Mouse (Mus musculus) urinary bladder, postnatal 10 days (tissue): ENCODE data around the gene 2610507B11Rik.
A peak's percentile ranks its signal among the peaks of the same experiment; 100 is the strongest.
"Not testable (repeated sequence)": the region's sequence is repeated elsewhere in the genome, so short reads cannot be mapped to it uniquely, and the experiment has no call there.

Source experiments
- DNase-seq: peaks from one replicate; pipeline ENCODE4 v3.0.0; 2022; ENCODE audit warnings: low spot score

The 2610507B11Rik gene

GRCm38 (mm10) chr11:78261380-78262352 is at the start of gene 2610507B11Rik:
2610507B11Rik (plus strand) TSS chr11:78261752.
- DNase-seq, result peak; percentile 69

DNA sequence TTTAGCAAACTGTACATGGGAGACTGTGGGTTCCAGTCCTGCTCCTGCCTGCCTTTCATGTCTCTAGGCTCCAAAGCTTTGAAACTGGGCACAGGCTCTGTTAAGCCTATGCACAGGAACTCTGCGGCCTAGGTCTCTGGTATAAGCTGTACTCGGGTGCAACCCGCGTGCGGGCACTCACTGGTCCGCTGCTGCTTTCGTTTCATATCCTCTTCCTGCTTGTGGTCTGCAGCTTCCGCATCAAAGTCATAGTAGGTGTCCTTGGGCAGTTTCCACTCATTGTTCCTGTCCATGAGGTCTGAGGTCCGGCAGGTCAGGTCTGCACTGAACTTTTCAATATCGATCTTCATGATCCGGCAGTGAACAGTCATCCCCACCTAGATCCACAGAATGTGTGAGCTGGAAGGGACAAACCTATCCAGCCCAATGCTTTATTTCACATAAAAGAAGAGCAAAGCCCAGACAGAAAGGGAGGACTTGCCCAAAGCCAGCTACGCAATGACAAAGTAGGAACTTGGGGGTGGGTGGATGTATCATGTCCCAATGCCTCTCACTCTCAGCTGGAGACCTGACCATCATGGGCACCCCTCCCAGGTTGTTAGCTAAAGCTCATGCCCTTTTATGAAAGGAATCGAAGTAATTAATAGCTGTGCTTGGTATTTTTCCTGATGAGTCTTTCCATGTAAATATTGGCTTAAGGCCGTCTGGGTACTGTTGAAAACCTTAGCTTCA is 48.3 kb upstream of the 2610507B11Rik start:
- DNase-seq, result no peak

DNA sequence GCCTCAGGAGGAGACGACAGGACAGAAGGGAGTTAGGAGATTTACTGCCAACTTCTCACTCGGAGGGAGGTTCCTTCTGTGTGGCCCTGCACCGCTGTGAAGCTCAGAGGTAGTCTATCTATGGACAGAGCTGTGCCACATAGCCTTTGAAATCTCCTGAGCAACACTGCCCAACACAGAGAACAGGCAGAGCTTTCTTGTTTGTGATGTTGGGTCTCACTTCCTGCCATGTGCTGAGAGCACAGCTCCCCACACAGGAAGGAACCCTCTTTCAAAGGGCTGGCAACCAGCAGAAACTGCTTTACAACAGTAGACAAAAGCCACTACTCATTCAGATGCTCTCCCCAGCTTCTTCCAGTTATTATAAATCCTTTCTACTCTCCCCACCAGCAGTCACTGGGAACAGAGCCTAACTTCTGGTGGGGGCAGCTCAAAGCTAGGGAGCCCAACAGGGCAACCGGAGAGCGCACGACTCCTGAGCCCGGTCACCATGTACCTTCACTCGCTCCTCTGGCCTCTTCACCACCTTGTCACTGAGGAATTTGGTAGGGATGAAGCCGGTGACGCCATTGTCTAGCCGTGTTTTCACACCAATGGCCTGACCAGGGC is 45.7 kb upstream of the 2610507B11Rik start:
- DNase-seq, result no peak

DNA sequence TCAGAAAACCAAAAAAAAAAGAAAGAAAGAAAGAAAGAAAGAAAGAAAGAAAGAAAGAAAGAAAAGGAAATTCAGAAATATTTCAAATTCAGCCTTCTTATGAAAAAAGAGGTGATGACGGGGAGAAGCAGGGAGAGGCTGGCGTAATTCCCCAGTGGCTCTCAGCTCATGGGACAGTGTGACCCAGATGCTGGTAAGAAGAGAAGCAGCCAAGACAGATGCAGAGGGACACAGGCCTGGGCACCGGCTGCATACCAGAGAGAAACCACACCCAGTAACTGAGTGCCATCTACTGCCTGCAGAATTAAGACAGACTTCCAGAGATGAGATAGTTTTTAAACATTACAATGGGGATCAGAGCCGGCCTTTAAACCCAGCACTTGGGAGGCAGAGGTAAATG is 38.0 kb upstream of the 2610507B11Rik start:
- DNase-seq, result no peak

GRCm38 (mm10) chr11:78231518-78231917 is 30.0 kb upstream of the 2610507B11Rik start:
- DNase-seq, result no peak

- DNase-seq, result no peak
Observed at GRCm38 (mm10) chr11:78240193-78240857, 21.2 kb upstream of the 2610507B11Rik start.

DNA sequence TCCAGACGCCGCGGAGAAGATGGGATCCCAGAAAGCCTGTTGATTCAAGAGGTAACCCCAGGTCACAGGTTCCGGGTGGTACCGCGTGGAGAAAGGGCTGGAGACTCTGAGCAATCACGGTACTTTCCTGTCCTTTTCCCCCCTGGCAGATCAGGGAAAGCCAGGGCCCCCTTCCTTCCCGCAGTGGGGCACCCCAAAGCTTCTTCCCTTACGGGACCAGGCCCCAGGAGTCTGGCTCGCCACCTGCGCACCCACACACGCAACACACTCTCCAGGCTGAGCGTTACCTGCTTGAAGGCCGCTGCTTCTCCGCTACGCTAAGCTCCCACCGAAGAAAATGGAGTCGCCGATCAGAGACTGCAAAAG is 16.3 kb upstream of the 2610507B11Rik start:
- DNase-seq, result no peak

DNA sequence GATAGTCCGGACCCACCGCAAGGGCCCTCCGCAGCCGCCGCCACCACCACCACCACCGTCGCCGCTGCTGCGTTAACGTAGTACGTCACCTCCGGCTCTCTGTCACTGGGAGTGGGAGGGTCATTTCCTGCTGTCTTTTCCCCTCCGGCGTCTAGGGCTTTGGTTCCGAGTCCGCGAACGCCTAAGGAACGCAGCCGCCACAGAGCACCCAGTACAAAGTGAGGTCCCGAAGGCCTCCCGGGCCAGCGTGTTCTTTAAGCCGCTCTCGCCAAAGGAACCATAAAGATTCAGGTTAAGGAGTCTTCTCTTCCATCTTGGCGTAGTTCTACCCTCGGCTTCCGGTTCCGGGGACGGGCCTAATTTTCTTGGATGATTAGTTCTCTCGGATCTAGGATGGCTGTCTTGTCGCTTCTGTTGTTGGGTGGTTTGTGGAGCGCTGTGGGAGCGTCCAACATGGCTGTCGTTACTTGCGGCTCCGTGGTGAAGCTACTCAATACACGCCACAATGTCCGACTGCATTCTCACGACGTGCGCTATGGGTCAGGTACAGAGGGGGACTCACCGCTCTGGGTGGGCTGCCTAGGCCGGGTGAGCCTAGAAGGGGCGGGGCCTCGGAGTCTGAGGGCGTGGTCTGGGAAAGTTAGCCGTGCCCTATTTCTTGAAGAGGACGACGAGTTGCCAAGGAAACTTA is 15.8 kb upstream of the 2610507B11Rik start, which contains the start of the genes Sdf2 and Supt6:
Gene Sdf2 (plus strand): TSS at position 120 of the 691 bp plus-strand sequence.
Gene Supt6 (minus strand): TSS at position 361 of the 691 bp plus-strand sequence.
- DNase-seq, result peak; percentile 44

GRCm38 (mm10) chr11:78246318-78247011 is 15.1 kb upstream of the 2610507B11Rik start:
- no peak for DNase-seq

DNA sequence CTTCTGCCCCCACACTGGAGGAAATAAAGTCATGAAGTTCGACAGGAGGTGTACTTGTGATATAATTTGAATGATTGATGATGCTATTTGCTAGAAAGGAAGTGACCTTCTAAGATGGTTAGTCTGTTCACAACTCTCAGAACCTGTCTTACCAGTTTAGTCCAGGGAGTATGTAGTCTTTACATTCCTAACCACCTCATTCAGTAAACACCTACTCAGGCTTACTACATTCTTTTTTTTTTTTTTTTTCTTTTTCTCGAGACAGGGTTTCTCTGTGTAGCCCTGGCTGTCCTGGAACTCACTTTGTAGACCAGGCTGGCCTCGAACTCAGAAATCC is 14.6 kb upstream of the 2610507B11Rik start:
- no peak for DNase-seq

DNA sequence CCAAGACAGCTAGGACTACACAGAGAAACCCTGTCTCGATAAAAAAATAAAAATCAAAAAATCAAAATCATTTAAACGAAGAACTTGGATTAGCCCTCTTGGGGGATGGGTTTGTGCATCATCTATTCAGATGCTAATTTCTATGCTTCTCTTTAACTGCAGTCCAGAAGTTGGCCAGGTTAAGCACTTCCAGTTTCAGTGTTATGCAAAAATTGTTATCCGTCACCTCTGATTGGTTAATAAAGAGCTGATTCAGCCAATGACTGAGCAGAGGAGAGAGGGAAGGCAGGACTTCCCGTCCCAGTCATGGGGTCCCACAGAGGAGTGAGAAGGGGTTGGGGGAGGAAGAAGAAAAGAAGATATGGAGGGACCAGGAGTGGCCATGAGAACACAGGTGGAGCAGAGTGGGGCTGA is 13.8 kb upstream of the 2610507B11Rik start:
- no peak for DNase-seq

- no peak for DNase-seq
Observed at GRCm38 (mm10) chr11:78256618-78257017, 4.9 kb upstream of the 2610507B11Rik start.

GRCm38 (mm10) chr11:78260489-78261258 is 878 bp upstream of the 2610507B11Rik start:
- DNase-seq, result no peak

DNA sequence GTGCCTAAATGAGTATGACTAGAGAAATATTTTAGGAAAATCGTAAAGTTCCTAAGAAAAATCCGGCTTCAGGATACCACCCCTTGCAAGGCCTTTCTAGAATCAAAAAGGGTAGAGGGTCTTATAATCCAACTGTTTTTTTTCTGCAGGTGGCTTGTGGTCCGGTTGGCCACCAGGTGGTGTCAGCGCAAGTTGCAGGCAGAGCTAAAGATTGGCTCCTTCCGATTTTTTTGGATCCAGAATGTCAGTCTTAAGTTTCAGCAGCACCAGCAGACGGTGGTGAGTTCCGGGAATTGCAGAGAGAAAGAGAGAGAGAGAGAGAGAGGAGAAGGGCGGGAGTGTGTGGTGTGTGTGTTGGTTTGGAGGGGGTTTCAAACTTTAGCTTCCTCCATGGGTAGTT is 998 bp downstream of the 2610507B11Rik start:
- no peak for DNase-seq

- DNase-seq, result no peak
Observed at GRCm38 (mm10) chr11:78265571-78265970, 4.0 kb downstream of the 2610507B11Rik start.

GRCm38 (mm10) chr11:78271986-78272385 is 10.4 kb downstream of the 2610507B11Rik start:
- no peak for DNase-seq

DNA sequence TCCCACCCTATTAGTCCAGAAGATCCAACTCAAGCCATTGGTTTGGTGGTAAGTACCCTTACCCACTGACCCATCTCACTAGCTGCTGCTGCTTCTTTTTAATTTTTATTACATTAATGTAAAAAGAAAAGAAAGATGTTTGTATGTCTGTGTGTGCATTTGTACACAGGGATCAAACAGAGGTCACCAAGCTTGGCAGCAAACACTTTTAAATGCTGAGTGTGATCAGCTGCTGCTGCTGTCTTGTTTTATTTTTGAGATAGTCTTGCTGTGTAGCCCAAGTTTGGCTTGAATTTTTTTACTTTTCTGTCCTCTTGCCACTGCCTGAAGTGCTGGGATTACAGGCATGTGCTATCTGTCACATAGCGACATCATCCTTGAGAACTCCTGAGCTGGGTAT is 14.0 kb downstream of the 2610507B11Rik start:
- DNase-seq, result no peak

GRCm38 (mm10) chr11:78276169-78276568 is 14.6 kb downstream of the 2610507B11Rik start:
- not testable (repeated sequence) for DNase-seq

DNA sequence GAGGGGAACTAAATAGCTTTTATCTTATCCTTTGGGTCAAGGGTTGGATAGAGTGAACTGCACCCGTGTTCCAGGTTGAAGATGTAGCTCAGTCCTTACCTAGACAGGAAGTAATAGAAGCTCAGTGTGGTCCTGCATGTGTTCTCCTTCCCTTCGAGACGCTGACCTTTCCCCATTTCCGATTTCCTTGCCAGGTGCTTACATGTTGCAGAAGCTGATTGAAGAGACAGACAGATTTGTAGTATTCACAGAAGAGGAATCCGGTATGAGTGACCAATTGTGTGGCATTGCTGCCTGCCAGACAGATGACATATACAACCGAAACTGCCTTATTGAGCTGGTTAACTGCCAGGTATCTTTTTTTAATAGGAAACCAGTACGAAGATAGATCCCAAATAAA is 17.3 kb downstream of the 2610507B11Rik start:
- DNase-seq, result no peak

GRCm38 (mm10) chr11:78279586-78279985 is 18.0 kb downstream of the 2610507B11Rik start:
- no peak for DNase-seq
